Mouse (Mus musculus) heart, postnatal 0 days (tissue): ENCODE measurements around the gene Olfr464.

Experiments
- CTCF ChIP-seq: IDR thresholded peaks from 2 replicates; pipeline ENCODE4 v1.5.1; 2016; ENCODE audit warnings: antibody characterized with exemption, control low read depth, low read depth
- EP300 ChIP-seq: IDR thresholded peaks from 2 replicates; pipeline ENCODE4 v1.6.1; 2016; ENCODE audit warnings: antibody characterized with exemption, low read depth

DNA sequence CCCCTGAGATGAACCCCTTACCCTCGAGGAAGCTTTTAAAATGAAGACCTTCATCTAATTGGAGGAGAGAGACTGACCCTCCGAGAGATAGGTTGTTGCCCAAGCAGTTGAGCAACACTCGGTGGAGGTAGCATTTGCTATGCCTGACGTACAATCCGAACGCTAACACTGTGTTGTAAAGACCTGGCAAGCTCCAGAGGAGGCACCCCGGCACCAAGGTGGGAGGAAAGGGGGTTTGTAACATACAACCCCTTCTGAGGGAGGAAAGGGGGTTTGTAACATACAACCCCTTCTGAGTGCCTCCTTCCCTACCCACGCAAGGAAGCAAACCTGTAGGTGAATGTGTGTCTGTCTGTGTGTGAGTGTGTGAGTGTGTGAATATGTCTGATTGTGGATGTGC is 49.0 kb downstream of the Olfr464 start:
- TF ChIP-seq CTCF (no peak), EP300 (no peak)
